Mouse (Mus musculus) thymus, adult 2 months (tissue): ENCODE results near the gene Gm17655. TPM values are rescaled to one million over a fixed set of nuclear protein-coding genes. Genes with fewer than 3 reads are reported as not detected.
"Not testable (repeated sequence)": the region's sequence is repeated elsewhere in the genome, so short reads cannot be mapped to it uniquely, and the experiment has no call there.

Experiments
- DNase-seq: peaks from one replicate; pipeline ENCODE4 v3.0.0; 2021
- H3K27ac ChIP-seq: fragments of 200-500 bp; 2 replicates; pipeline ENCODE4 v1.5.1; 2012; ENCODE audit warnings: low read length, control low read depth; ENCODE audit not compliant: control insufficient read depth, insufficient read depth
- H3K27me3 ChIP-seq: fragments of 200-500 bp; 2 replicates; pipeline ENCODE4 v1.6.1; 2012; ENCODE audit warnings: mild to moderate bottlenecking, low read length, moderate library complexity, mixed read lengths; ENCODE audit not compliant: control insufficient read depth, insufficient read depth
- H3K36me3 ChIP-seq: fragments of 200-500 bp; 2 replicates; pipeline ENCODE4 v1.6.1; 2012; ENCODE audit warnings: mild to moderate bottlenecking, low read length, moderate library complexity; ENCODE audit not compliant: control insufficient read depth, insufficient read depth
- H3K4me1 ChIP-seq: fragments of 200-500 bp; replicated peaks from 2 replicates; pipeline ENCODE4 v1.6.1; 2012; ENCODE audit warnings: low read length; ENCODE audit not compliant: control insufficient read depth, insufficient read depth
- H3K4me3 ChIP-seq: fragments of 200-500 bp; 2 replicates; pipeline ENCODE4 v1.5.1; 2012; ENCODE audit warnings: mild to moderate bottlenecking, low read length, control low read depth, moderate library complexity; ENCODE audit not compliant: control insufficient read depth, insufficient read depth
- CTCF ChIP-seq: fragments of 200-500 bp; IDR thresholded peaks from 2 replicates; pipeline ENCODE4 v1.5.1; 2012; ENCODE audit warnings: mild to moderate bottlenecking, control low read depth, low read length, moderate library complexity, borderline replicate concordance; ENCODE audit not compliant: control insufficient read depth, poor library complexity, insufficient read depth; ENCODE audit errors: extremely low read depth
- POLR2A ChIP-seq: fragments of 200-500 bp; IDR thresholded peaks from 2 replicates; pipeline ENCODE4 v1.6.1; 2012; ENCODE audit warnings: mild to moderate bottlenecking, low read length, control low read depth, moderate library complexity; ENCODE audit not compliant: control insufficient read depth, poor library complexity, insufficient read depth; ENCODE audit errors: extremely low read depth
- WGBS: fragments of 180-500 bp; shearing (Covaris S2); methylation state at CpG from one replicate; pipeline ENCODE4 v1.1.7; 2018; 5-methylcytosine and 5-hydroxymethylcytosine counted together
- polyA plus RNA-seq: library from polyadenylated mRNA; depleted of rRNA; stranded (reverse); fragments of >200 nt; gene quantifications from 2 replicates; pipeline ENCODE4 v1.2.3, GENCODE M21; 2012

The Gm17655 gene
- polyA plus RNA-seq, 1 experiment, result 0.32 TPM

DNA sequence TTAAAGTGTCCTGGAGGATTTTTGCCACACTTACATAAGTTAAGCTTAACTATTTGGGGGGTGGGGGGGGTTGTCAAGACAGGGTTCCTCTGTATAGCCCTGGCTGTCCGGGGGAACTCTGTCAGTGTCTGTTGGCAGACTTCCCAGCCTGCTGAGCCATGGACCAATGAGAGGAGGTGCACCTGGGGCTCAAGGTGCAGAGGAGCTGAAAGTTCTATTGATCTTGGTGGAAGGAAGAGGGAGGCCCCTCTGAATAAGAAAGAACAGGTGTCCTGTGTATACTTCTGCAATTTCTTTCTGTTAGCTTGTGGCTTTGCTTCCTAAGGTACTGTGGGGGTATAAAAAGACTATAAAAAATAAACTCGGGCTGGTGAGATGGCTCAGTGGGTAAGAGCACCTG, 19.2 kb upstream of the Gm17655 start:
- Histone ChIP-seq H3K27ac (peak overlapping the region; percentile 75; the same call in 1 of the 2 replicates), H3K27me3 (no peaks in the 10 kb centered on the region), H3K36me3 (no peaks in the 10 kb centered on the region), H3K4me3 (no peak overlapping the region), H3K4me1 (peaks cover 9% of the 10 kb centered on the region)
- peak; percentile 56 for DNase-seq
- no peak for TF ChIP-seq POLR2A
- no peak for TF ChIP-seq CTCF
- 5% methylated on average over 2 of the region's 2 CpGs for WGBS

DNA sequence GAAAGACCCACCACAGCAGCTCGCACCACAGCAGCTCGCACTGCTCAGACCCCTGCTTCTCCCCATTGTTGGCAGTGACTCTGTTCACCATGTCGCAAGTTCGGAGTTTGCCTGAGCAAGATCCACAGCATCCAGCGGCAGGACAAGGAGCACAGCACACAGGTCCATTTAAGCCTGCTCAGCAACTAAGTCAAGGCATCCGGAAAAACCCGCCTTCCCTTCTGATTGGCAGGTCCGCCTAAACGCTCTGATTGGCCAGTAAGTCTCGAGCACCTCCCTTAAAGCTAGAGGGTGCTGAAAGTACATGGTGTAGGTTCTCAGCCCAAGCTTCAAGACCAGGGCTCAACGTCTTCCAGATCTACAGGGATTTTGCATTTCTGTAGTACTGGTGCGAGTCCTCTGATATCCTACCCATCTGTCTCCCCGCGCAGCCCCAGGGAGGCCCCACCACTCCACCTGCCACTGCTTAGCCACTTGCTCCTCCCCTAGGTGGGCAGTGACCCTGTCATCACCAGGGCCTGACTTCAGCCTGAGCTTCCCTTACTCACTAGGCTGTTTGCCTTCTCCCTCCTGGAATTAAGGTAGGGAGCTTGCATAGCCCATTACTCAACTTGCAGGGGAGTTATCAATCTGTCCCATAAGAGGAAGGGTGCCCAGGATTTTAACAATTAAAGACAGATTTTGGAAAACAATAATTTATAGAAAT, 14.0 kb upstream of the Gm17655 start:
- H3K27ac ChIP-seq, result no peak overlapping the region
- H3K36me3 ChIP-seq, result no peaks in the 10 kb centered on the region
- no peaks in the 10 kb centered on the region for H3K4me1 ChIP-seq
- TF ChIP-seq POLR2A, result no peak
- no peak for TF ChIP-seq CTCF
- H3K27me3 ChIP-seq, result no peaks in the 10 kb centered on the region
- 95% methylated on average over 14 of the region's 14 CpGs for WGBS
- no peak for DNase-seq
- no peak overlapping the region for H3K4me3 ChIP-seq

DNA sequence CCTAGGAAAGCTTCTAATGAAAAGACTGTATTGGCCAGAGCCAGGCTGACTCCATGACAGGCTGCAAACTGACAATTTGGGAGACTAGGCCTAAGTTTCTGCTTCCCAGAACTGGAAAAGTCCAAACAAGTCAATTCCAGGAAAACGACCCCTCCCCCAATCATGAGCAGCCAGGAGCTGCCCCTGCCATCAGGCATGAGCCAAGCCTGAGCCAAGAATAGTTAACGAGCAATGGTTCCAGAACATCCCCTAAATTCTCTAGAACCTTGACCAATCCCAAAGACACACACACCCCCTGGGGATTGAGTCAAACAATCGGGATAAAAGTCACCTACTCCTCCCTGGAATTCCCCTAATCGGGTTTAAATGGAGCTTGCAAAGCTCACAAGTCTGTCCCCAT, 10.6 kb upstream of the Gm17655 start:
- no peak overlapping the region for H3K4me3 ChIP-seq
- TF ChIP-seq POLR2A (no peak), CTCF (no peak)
- no peaks in the 10 kb centered on the region for H3K27me3 ChIP-seq
- 96% methylated on average over 4 of the region's 4 CpGs for WGBS
- H3K36me3 ChIP-seq, result no peaks in the 10 kb centered on the region
- no peaks in the 10 kb centered on the region for H3K4me1 ChIP-seq
- H3K27ac ChIP-seq, result no peak overlapping the region
- no peak for DNase-seq

DNA sequence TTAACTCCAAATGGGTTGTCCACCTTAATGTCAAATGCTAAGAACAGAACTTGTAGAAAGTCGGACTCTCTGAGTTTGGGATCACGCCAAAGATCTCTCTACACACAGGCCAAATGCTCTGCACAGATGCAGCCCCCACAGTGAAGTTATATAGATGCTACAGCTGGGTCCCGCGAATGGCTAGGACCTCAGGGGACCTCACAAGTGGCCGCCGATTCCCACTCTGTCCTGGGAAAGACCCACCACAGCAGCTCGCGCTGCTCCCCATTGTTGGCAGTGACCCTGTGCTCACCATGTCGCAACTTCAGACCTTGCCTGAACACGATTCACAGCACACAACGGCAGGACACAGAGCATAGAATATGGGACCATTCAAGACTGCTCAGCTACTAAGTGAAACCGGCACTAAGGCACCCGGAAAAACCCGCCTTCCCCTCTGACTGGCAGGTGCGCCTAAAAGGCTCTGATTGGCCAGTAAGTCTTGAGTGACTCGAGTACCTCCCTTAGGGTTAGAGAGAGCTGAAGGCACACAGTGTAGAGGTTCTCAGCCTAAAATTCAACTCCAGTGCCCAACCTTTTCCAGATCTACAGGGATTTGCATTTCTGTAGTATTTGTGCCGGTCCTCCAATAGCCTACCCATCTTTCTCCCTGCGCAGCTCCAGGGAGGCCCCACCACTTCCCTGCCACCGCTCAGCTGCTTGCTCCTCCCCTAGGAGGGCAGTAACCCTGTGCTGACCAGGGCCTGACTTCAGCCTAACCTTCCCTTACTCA, 14.5 kb downstream of the Gm17655 start:
- DNase-seq, result peak; percentile 85
- Histone ChIP-seq H3K27me3 (no peaks in the 10 kb centered on the region), H3K4me1 (no peaks in the 10 kb centered on the region), H3K27ac (peak overlapping the region; percentile 16; the same call in 1 of the 2 replicates), H3K4me3 (peak overlapping the region; percentile 94), H3K36me3 (no peaks in the 10 kb centered on the region)
- 1% methylated on average over 19 of the region's 19 CpGs for WGBS
- TF ChIP-seq POLR2A (peak; percentile 41; the same call in 1 of the 2 replicates), CTCF (no peak)

DNA sequence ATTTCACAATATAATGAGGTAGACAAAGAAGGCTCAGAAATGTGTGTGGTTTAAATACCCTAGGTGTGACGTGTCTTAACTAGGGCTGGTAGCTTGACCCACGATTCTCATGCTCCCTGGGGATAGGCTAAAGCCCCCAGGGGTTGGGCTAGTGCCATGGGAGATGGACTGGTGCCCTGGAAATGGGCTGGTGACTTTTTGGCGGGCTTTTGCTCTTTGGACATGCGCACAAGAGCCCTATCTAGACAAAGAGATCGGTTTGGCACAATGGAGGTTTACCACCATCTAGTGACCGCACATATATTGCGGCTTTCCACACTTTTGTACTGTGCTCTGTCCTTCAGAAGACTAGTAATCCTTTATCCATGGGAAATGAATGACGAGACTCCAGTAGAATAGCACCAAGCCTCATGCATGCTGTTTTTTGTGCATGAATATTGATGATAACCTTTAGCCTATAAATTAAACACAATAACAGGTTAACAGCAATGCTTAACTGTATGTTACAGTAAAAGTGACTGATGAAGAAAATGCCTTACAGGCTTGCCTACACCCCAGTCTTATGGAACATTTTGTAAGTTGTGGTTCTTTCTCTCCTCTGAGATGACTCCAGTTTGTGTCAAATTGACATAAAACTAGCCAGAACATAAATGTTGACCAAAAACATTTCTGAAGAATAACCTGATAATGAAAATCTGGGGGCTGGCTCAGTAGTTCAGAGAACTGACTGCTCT, 48.5 kb downstream of the Gm17655 start:
- H3K4me1 ChIP-seq, H3K27me3 ChIP-seq, H3K4me3 ChIP-seq, H3K27ac ChIP-seq, H3K36me3 ChIP-seq: not testable (repeated sequence)
- WGBS, result 50% methylated on average over 8 of the region's 8 CpGs
- peak; percentile 33 for DNase-seq

DNA sequence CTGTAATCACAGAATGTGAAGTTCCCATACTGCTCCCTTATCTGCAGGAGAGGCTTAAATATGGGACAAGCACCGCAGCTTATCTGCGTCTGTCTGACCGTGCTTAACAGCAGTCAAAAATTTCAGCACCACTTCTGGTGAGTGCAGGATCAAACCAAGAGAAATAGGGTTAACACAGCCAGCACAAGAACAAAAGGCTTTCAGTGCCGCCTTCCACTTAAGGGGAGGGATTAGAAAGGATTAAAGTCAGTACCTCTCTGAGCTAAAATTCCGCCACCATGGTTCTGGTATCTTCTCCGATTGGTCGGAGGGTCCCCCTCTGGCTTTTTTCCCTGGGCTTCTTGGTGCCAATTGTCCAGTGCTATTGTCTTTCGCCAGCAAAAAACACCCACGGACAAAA, 49.0 kb downstream of the Gm17655 start:
- no peak overlapping the region for H3K27ac ChIP-seq
- 73% methylated on average over 9 of the region's 9 CpGs for WGBS
- no peak overlapping the region for H3K4me3 ChIP-seq

DNA sequence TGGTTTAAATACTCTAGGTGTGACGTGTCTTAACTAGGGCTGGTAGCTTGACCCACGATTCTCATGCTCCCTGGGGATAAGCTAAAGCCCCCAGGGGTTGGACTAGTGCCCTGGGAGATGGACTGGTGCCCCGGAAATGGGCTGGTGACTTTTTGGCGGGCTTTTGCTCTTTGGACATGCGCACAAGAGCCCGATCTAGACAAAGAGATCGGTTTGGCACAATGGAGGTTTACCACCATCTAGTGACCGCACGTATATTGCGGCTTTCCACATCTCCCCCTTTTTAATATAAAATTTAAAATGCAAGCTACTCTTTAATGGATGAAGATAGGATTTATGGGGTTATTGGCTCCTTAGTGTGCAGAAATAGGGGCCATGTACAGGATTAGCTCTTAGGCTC, 56.5 kb downstream of the Gm17655 start:
- DNase-seq, result peak; percentile 6

More for the DNA sequence above, 49.0 kb downstream of the Gm17655 start:
- TF ChIP-seq POLR2A (no peak), CTCF (no peak)
- no peak for DNase-seq
- H3K27me3 ChIP-seq, result no peaks in the 10 kb centered on the region
- no peaks in the 10 kb centered on the region for H3K4me1 ChIP-seq
- H3K36me3 ChIP-seq, result no peaks in the 10 kb centered on the region

More for the DNA sequence above, 56.5 kb downstream of the Gm17655 start:
- whole genome bisulfite sequencing, result 86% methylated on average over 10 of the region's 10 CpGs
- not testable (repeated sequence) for H3K36me3 ChIP-seq, H3K4me3 ChIP-seq, H3K27ac ChIP-seq, H3K4me1 ChIP-seq, H3K27me3 ChIP-seq
